Mouse (Mus musculus): ENCODE measurements at regions not wholly inside any gene's neighbourhood (a gene's known extent, or its start where the extent isn't known, plus 50 kb on each side); places are given as distances from the start of the nearest gene placed in this dataset.

GRCm38 (mm10) chr5:111789904-111790303 lies 56.2 kb downstream of the Gm26897 start:
- no peak for DNase-seq

DNA sequence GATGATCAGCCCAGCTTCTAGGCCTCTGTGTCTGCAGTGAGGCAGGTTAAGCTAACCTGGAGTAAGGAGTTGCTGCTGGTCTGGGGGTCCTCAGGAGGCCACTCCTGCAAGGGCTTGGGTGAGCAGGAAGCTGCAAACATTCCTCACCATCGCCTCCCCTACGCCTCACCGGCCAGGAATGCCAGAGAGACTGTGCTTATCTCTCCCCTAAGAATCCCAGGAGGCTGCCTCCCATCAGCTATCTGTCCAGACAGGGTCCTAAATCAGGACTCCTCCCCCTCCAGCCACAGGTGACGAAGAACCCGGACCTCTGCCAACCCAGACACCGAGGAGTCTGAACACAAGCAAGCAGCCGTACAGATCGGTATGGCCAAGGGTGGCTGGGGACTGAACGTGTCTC lies 56.8 kb downstream of the Gm26897 start:
- no peak for DNase-seq

DNA sequence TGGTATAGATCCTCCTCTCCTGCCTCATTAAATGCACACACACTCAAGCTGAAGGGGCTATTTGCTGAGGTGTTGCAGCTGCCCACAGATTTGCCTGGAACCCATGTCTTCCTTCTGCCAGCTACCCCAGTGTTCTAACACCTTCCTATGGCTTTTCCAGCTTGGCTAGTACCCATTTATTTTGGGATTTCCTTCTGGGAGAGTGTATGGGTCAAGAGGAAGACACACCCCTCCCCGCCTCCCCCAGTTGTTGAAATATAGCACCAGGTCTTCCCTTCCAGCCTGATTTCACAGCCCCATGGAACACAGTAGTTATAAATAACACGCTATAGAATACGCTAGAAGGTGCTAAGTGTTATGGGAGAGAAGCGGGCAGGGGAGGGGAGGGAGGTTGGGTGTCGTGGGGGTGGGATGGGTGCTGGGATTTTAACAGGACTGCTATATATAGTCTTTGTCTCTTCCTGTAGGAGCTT lies 57.4 kb downstream of the Gm26897 start:
- DNase-seq: no peak

DNA sequence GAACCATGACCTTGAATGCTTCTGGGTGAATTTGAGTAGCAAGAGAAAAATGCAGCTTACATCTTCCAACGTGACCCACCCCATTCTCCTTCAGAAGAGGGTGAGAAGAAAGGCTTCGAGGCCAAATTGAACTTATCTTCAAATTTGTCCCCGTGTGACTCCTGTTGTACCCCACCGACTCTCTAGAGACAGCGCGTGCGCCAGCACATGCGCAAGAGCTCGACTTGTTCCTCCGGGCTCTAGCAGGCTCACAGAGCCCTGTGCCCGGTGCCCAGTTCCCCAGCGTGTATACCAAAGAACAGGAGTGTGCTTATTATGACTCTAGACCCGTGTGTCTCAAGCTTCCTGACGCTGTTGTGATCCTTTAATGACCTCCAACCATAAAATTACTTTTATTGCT lies 59.0 kb downstream of the Gm26897 start:
- no peak for DNase-seq

- no peak for DNase-seq
Measured at GRCm38 (mm10) chr5:111793178-111793577, 59.5 kb downstream of the Gm26897 start.

- DNase-seq: no peak
Measured at GRCm38 (mm10) chr5:111796889-111797288, 63.2 kb downstream of the Gm26897 start.

GRCm38 (mm10) chr5:111799700-111800311 lies 66.1 kb downstream of the Gm26897 start:
- DNase-seq: peak; percentile 85

- no peak for DNase-seq
Measured at GRCm38 (mm10) chr5:111800511-111800910, 66.8 kb downstream of the Gm26897 start.

GRCm38 (mm10) chr5:111801051-111801450 lies 67.3 kb downstream of the Gm26897 start:
- no peak for DNase-seq

DNA sequence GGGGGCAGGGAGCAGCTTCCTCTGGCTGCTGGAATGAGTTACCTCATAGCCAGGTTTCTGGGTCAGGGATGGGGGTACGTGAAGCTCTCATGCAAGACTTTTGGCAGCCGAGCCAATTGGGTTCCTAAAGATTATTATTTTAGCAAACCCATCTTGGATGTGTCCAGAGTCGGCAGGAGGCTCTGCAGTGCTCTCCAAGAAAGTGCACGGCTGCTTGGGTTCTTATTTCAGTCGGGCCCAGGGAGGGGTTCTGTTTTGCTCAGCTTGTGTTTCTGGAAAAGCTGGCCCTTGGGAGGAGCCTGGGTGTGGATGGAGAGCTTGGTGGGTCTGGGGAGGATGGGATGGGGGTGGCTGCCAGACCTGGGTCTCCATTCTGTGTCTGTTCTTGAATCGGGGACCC lies 70.8 kb downstream of the Gm26897 start:
- no peak for DNase-seq

DNA sequence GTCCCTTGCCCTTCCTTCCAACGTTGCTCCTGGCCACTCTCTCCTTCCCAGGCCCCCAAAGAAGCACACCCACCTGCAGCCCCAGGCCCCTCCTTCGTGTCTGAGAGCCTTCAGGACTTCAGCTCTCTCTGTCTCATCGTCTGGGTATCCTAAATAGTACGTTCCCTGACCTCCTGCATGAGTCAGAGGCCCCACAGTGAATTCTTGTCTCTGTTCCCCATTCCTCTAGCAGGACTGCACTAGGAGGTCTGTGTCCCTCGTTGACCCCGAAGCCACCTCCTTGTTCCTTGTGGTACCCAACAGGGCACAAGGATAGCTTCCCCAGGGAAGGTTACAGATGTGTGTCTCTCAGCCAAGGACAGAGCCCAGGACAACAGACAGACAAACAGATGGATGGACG lies 71.4 kb downstream of the Gm26897 start:
- DNase-seq: no peak

DNA sequence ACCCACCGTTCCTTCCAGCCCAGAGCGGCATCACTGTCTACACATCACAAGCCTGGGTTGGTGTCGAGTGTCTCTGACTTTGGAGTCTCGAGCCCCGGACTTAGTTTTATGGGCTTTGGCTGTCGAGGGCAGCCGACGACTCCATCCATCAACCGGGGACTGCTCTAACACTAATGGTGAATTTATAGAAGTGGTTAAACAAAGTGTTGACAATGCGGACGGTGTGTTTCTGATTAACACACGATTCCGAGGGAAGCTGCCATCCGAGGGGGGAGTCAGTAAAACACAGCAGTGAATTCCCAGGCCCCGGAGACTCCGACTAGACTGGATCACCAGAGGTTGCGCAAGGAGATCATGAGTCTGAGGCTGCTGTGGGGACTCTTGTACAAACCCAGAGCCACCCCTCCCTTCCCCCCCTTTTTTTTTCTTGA lies 72.1 kb downstream of the Gm26897 start:
- peak; percentile 76 for DNase-seq

GRCm38 (mm10) chr5:111810079-111810808 lies 76.5 kb downstream of the Gm26897 start:
- DNase-seq: peak; percentile 45

DNA sequence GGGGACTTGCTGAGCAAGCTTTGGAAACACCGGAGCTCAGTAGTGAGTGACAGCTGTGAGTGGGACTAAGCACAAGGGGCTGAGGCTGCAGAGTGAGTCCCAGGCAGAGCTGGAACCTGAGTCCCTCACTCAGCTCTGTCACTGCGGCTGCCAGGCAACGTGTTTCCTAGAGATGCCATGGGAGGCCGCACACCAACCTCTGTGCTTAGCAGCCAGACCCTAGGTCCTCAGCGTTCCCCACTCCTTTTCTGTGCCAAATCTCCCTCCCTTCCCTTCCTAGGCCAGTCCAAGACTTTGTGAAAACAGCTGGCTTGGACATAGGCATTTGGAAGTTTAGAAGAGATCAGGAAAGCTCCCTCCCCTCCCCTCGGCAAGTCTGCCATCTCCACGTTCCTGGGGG lies 78.9 kb downstream of the Gm26897 start:
- DNase-seq: no peak

- DNase-seq: no peak
Measured at GRCm38 (mm10) chr5:111813090-111813753, 79.5 kb downstream of the Gm26897 start.

GRCm38 (mm10) chr5:111814893-111815760 lies 81.4 kb downstream of the Gm26897 start:
- no peak for DNase-seq

- DNase-seq: no peak
Measured at GRCm38 (mm10) chr5:111820963-111821362, 87.2 kb downstream of the Gm26897 start.

DNA sequence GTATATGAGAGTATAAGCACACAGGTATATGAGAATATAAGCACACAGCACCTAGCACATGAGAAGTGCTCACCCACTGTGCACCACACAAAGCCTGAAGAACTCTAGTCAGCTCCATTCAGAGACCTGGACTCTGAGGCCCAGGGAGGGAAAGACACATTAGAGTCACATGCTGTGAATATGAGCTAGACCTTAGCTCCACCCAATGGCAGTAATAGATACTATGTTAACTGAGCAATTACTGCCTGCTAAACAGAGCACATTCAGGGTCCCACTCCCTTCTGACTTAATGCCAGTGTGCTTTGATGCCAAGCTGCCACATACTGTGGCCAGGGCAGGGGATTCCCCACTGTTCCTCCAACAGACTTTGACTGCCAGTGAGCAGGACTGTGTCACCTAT lies 89.2 kb downstream of the Gm26897 start:
- no peak for DNase-seq

DNA sequence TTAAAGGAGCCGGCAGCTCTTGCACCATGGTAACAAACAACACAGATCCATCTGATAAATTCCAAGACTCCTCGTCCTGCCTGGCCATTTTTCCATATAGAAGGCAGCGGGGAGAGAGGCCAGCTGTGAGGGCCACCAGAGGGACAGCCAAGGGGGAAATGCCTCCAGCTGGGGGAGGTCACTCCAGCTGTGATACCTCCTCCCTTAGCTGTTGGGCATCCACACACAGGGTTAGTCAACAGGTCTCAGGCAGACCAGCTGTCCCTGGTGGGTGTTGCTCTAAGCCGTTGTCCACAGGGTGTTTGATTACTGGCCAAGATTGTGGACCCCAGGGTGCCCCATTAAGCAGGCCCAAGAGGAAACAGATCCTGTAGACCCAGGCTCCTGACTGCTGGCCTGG lies 89.7 kb downstream of the Gm26897 start:
- DNase-seq: no peak

GRCm38 (mm10) chr5:111823842-111824241 lies 90.1 kb downstream of the Gm26897 start:
- no peak for DNase-seq

DNA sequence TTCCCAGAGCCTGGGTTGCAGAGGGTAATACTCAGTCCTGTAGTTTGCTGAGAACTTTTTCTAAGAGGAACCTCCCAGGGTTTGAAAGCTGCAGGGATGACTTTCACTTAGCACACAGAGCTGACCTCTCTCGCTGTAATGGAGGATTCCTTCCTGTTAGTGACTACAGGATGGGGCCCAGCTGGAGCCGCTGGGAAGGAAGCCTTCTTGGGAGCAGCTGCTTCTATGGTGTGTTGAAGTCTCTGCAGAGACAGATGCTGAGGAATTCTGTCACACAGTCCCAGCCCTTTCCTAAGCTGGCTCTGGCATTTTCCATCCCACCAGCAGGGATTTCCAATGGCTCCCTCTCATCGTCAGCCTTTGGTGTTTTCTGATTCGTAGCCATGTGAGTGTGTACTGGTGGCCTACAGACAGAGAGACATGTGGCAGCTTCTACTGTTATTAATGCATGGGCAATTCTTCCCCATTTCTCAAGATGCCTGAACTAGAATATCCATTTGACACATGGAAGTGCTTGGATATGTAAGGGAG lies 90.9 kb downstream of the Gm26897 start:
- no peak for DNase-seq

DNA sequence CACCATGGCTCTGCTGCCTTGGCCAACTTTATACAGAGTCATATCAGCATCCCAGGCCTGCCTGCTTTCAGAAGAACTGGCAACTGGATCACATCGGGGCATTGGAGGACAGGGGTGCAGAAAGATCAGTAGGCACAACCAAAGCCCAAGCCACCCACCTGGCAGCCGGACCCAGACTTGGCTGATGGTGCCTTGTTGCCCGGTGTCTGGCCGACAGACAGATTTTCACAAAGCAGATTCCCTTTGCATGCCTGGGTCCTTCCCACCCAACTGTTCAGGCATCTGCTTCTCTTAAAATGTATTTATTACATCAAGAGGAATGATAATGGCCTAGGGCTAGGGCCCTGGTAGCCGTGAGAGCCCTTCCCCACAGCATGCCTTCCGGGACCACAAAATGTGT lies 96.2 kb downstream of the Gm26897 start:
- no peak for DNase-seq
